Mouse (Mus musculus) limb, embryonic 14.5 days (tissue): Measurements from ENCODE around the gene Gm45837. TPM values are rescaled to one million over a fixed set of nuclear protein-coding genes. Genes with fewer than 3 reads are reported as not detected.
A peak's percentile ranks its signal among the peaks of the same experiment; 100 is the strongest.

Experiments
- ATAC-seq: fragments of 200-750 bp; cut with Nextera tagmentation; 2 replicates; pipeline ENCODE4 v1.8.0; 2017; ENCODE audit warnings: low read depth, moderate number of reproducible peaks, moderate TSS enrichment; ENCODE audit not compliant: low FRiP score
- DNase-seq: peaks from one replicate; pipeline ENCODE4 v3.0.0-alpha.2; 2015; ENCODE audit warnings: low spot score
- H3K27ac ChIP-seq: fragments of 300-500 bp; sonication (generic); replicated peaks from 2 replicates; pipeline ENCODE4 v1.5.1; 2014; ENCODE audit warnings: low read depth, mild to moderate bottlenecking, low read length, moderate library complexity, mixed read lengths
- H3K27me3 ChIP-seq: fragments of 300-500 bp; sonication (generic); 2 replicates; pipeline ENCODE4 v1.6.1; 2014; ENCODE audit warnings: low read length, mixed read lengths; ENCODE audit not compliant: control insufficient read depth, insufficient read depth
- H3K36me3 ChIP-seq: fragments of 300-500 bp; sonication (generic); 2 replicates; pipeline ENCODE4 v1.6.1; 2014; ENCODE audit warnings: mild to moderate bottlenecking, low read length, moderate library complexity, mixed read lengths; ENCODE audit not compliant: control insufficient read depth, insufficient read depth
- H3K4me1 ChIP-seq: fragments of 300-500 bp; sonication (generic); 2 replicates; pipeline ENCODE4 v1.6.1; 2014; ENCODE audit warnings: antibody characterized with exemption, low read length, mixed read lengths; ENCODE audit not compliant: control insufficient read depth, insufficient read depth
- H3K4me2 ChIP-seq: fragments of 300-500 bp; sonication (generic); replicated peaks from 2 replicates; pipeline ENCODE4 v1.6.1; 2014; ENCODE audit warnings: low read depth, mild to moderate bottlenecking, low read length, moderate library complexity; ENCODE audit not compliant: severe bottlenecking
- H3K4me3 ChIP-seq: fragments of 300-500 bp; sonication (generic); replicated peaks from 2 replicates; pipeline ENCODE4 v1.5.1; 2014; ENCODE audit warnings: low read length
- H3K9ac ChIP-seq: fragments of 300-500 bp; sonication (generic); 2 replicates; pipeline ENCODE4 v1.6.1; 2014; ENCODE audit warnings: mild to moderate bottlenecking, low read depth, low read length, moderate library complexity; ENCODE audit not compliant: severe bottlenecking
- H3K9me3 ChIP-seq: fragments of 300-500 bp; sonication (generic); 2 replicates; pipeline ENCODE4 v1.6.1; 2016; ENCODE audit warnings: low read length; ENCODE audit not compliant: control insufficient read depth
- POLR2A ChIP-seq: fragments of 200-500 bp; IDR thresholded peaks from 2 replicates; pipeline ENCODE4 v1.8.0; 2012; ENCODE audit warnings: inconsistent platforms, mild to moderate bottlenecking, moderate library complexity, borderline replicate concordance; ENCODE audit not compliant: insufficient read depth, insufficient read length; ENCODE audit errors: extremely low read depth
- WGBS: fragments of 180-500 bp; shearing (Covaris S2); extraction: QIAGEN DNeasy Blood & Tissue Kit; methylation state at CpG from one replicate; pipeline ENCODE4 v1.1.7; 2014; 5-methylcytosine and 5-hydroxymethylcytosine counted together
- polyA plus RNA-seq, 2 experiments: library from polyadenylated mRNA; depleted of rRNA in 1 of 2; stranded (reverse) in 1 of 2; unstranded in 1 of 2; fragments of >200 nt; fragmentation: Nextera tagmentation in 1 of 2; extraction: Ambion mirVana in 1 of 2; gene quantifications; 2 replicates each; pipeline versions ENCODE4 v1.2.1 to v1.2.3; 2012 to 2014

Gene Gm45837
- polyA plus RNA-seq, 2 experiments = 0.41 to 7.5 TPM

DNA sequence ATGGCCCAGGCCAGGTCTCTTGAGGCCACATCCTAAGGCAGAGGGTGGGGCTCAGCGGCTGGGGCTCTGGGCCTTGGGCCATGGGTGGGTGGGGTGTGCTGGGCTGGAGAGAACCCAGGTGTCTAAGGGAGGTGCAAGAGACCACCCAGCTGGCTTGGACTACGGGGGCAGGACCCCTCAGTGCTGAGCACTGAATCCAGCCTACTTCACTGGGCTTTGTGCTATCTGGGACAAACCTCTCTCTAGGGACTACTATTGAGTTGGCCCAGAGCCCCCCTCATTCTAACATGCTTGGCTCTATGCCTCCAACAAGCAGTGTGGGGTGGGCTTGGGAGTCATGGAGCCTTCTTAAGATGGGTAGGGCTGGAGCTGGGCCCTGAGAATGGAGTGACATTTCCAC, 15.2 kb upstream of the Gm45837 start:
- WGBS = 62% methylated on average over 2 of the region's 2 CpGs
- ATAC-seq (0 out of 2 replicates have a peak, but pooled peaks have one; percentile 2), DNase-seq (no peak)
- TF ChIP-seq POLR2A = no peak
- H3K9ac ChIP-seq = no peak overlapping the region
- H3K9me3 ChIP-seq = no peaks in the 10 kb centered on the region
- H3K4me3 ChIP-seq = peak overlapping the region; percentile 36
- no peaks in the 10 kb centered on the region for H3K27me3 ChIP-seq
- H3K4me1 ChIP-seq = peaks cover 44% of the 10 kb centered on the region
- 0 out of 2 replicates have a peak overlapping the region, but pooled peaks have one; percentile 95 for H3K27ac ChIP-seq
- H3K4me2 ChIP-seq = peak overlapping the region; percentile 61
- H3K36me3 ChIP-seq = peaks cover 24% of the 10 kb centered on the region

- no peaks in the 10 kb centered on the region for H3K9me3 ChIP-seq
- H3K36me3 ChIP-seq = peaks cover 41% of the 10 kb centered on the region
- no peak overlapping the region for H3K4me3 ChIP-seq
- no peak for TF ChIP-seq POLR2A
- ATAC-seq = no peak
- 91% methylated on average over 4 of the region's 4 CpGs for WGBS
- peaks cover 36% of the 10 kb centered on the region for H3K4me1 ChIP-seq
- no peak overlapping the region for H3K9ac ChIP-seq
- no peak overlapping the region for H3K27ac ChIP-seq
- H3K27me3 ChIP-seq = no peaks in the 10 kb centered on the region
- no peak overlapping the region for H3K4me2 ChIP-seq
- DNase-seq = no peak
These were observed 13.5 kb upstream of the Gm45837 start for GRCm38 (mm10) chr7:101397175-101397574.

DNA sequence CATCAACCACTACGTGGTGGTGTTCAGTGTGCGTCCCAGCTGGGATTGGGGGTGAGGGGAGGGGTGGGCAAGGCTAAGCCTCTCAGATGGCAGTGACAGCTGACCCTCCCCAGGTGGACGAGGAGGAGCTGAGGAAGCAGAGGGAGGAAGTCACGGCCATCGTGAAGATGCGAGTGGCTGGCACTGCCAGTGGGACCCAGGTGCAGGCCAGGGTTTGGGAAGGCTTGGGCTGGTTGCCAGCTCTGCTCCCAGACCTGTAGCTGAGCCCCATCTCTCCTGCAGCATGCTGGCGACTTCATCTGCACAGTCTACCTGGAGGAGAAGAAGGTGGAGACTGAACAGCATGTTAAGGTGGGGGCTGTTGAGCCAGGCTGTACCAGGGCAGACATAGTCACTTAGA, 9.2 kb upstream of the Gm45837 start:
- no peak overlapping the region for H3K4me3 ChIP-seq

DNA sequence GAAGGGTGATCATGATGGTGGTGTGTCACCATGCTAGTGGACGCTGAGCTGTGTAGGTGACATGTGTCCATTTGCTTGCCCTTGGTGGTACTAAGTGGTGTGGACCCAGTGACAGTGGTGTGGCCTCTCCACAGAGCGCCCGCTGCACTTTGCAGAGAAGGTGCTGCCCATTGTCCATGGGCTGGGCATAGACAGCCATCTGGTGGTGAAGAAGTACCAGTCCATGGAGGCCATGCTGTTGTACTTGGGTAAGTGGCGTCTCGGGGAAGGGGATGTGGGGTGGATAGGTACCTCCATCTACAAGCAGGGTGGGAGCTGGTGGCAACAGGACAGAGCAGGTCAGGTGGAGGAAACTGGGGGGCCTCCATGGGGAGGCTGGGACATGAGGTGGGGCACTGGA, 6.9 kb upstream of the Gm45837 start:
- H3K4me1 ChIP-seq = no peaks in the 10 kb centered on the region
- no peak for DNase-seq

More for the DNA sequence above, 9.2 kb upstream of the Gm45837 start:
- DNase-seq = no peak
- ATAC-seq = no peak
- no peak overlapping the region for H3K9ac ChIP-seq
- WGBS = 81% methylated on average over 7 of the region's 7 CpGs
- H3K4me2 ChIP-seq = no peak overlapping the region
- peaks cover 70% of the 10 kb centered on the region for H3K36me3 ChIP-seq
- H3K4me1 ChIP-seq = no peaks in the 10 kb centered on the region
- no peaks in the 10 kb centered on the region for H3K27me3 ChIP-seq
- no peak overlapping the region for H3K27ac ChIP-seq
- no peaks in the 10 kb centered on the region for H3K9me3 ChIP-seq
- TF ChIP-seq POLR2A = no peak

GRCm38 (mm10) chr7:101412796-101413195, 2.1 kb downstream of the Gm45837 start:
- H3K9ac ChIP-seq = no peak overlapping the region
- DNase-seq = peak; percentile 86
- TF ChIP-seq POLR2A = no peak
- no peak overlapping the region for H3K4me3 ChIP-seq
- H3K27me3 ChIP-seq = no peaks in the 10 kb centered on the region
- no peaks in the 10 kb centered on the region for H3K9me3 ChIP-seq
- H3K36me3 ChIP-seq = peaks cover 34% of the 10 kb centered on the region
- ATAC-seq = 0 out of 2 replicates have a peak, but pooled peaks have one; percentile 16
- H3K4me2 ChIP-seq = no peak overlapping the region
- 0 out of 2 replicates have a peak, but pooled peaks cover 5% of the 10 kb centered on the region for H3K4me1 ChIP-seq
- H3K27ac ChIP-seq = no peak overlapping the region

More for the DNA sequence above, 6.9 kb upstream of the Gm45837 start:
- peaks cover 81% of the 10 kb centered on the region for H3K36me3 ChIP-seq
- H3K27me3 ChIP-seq = no peaks in the 10 kb centered on the region
- H3K9me3 ChIP-seq = no peaks in the 10 kb centered on the region
- no peak overlapping the region for H3K27ac ChIP-seq
- no peak overlapping the region for H3K9ac ChIP-seq
- no peak for TF ChIP-seq POLR2A
- no peak overlapping the region for H3K4me2 ChIP-seq
- no peak for ATAC-seq
- no peak overlapping the region for H3K4me3 ChIP-seq
- WGBS = 94% methylated on average over 5 of the region's 5 CpGs

GRCm38 (mm10) chr7:101414209-101414608, 3.5 kb downstream of the Gm45837 start:
- 38% methylated on average over 4 of the region's 4 CpGs for WGBS
- no peak for TF ChIP-seq POLR2A
- Histone ChIP-seq H3K4me1 (0 out of 2 replicates have a peak, but pooled peaks cover 5% of the 10 kb centered on the region), H3K27me3 (no peaks in the 10 kb centered on the region), H3K9ac (no peak overlapping the region), H3K36me3 (peaks cover 20% of the 10 kb centered on the region), H3K4me3 (no peak overlapping the region), H3K9me3 (no peaks in the 10 kb centered on the region), H3K4me2 (no peak overlapping the region), H3K27ac (no peak overlapping the region)
- ATAC-seq (no peak), DNase-seq (no peak)
